Mouse (Mus musculus): ENCODE data around the gene Gm11983. TPM values are rescaled to one million over a fixed set of nuclear protein-coding genes. Genes with fewer than 3 reads are reported as not detected.
"Not testable (repeated sequence)": the region's sequence is repeated elsewhere in the genome, so short reads cannot be mapped to it uniquely, and the experiment has no call there.

The Gm11983 gene
- polyA plus RNA-seq, 1 experiment = not detected

DNA sequence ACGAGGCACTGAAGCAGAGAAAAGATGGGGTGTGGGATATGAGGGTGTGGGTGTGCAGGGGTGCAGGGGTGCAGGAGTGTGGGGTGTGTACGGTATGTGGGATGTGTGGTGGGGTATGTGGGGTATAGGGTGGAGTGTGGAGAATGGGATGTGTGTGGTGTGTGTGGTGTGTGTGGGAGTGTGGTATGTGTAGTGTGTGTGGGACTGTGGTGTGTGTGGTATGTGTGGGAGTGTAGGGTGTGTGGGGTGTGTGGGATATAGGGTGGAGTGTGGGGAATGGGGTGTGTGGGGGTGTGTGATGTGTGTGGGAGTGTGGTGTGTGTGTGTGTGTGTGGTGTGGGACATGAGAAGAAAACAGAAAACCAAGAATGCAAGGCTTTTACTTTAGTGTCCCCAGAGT lies 14.3 kb downstream of the Gm11983 start:
- no peaks in the 10 kb centered on the region for H3K4me1 ChIP-seq (ENCODE audit: control insufficient read depth, insufficient read depth, low read length)
- WGBS = 88% methylated on average over 2 of the region's 2 CpGs
- H3K4me3 ChIP-seq (ENCODE audit: insufficient read depth, low read depth, low read length) = no peak overlapping the region
- TF ChIP-seq POLR2A (IDR thresholded peaks at IDR 0.05; ENCODE audit: insufficient read depth, low read depth, low read length) (no peak), CTCF (IDR thresholded peaks at IDR 0.05; ENCODE audit: insufficient read depth, low read depth, low read length) (no peak)
- H3K27ac ChIP-seq (ENCODE audit: insufficient read depth, low read depth, low read length) = no peak overlapping the region

- WGBS = 93% methylated on average over 4 of the region's 4 CpGs
- TF ChIP-seq POLR2A (IDR thresholded peaks at IDR 0.05; ENCODE audit: insufficient read depth, low read depth, low read length) = no peak
- TF ChIP-seq CTCF (IDR thresholded peaks at IDR 0.05; ENCODE audit: insufficient read depth, low read depth, low read length) = no peak
- H3K27ac ChIP-seq (ENCODE audit: insufficient read depth, low read depth, low read length) = no peak overlapping the region
- no peak overlapping the region for H3K4me3 ChIP-seq (ENCODE audit: insufficient read depth, low read depth, low read length)
- no peaks in the 10 kb centered on the region for H3K4me1 ChIP-seq (ENCODE audit: control insufficient read depth, insufficient read depth, low read length)
Observed at GRCm38 (mm10) chr11:6814486-6814885, 23.0 kb downstream of the Gm11983 start.

DNA sequence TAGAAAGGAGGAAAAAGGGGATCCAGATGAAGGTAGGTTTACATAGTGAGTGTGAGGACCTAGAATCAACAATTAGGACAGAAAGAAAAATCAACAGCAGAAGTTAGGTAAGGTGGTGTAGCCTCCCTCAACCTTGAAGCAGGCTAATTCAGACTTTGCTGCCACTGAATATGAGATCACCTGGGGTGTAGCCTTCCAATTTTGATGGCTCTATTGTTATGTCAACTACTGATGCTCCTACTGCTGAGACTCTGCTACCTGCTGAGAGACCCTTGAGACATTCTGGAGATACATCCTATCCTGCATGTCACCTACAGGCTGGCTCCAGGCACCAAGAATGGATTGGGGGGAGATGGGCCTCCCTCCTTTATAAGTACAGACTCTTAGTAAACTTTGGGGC lies 34.6 kb downstream of the Gm11983 start:
- H3K27ac ChIP-seq (ENCODE audit: insufficient read depth, low read depth, low read length); H3K4me3 ChIP-seq (ENCODE audit: insufficient read depth, low read depth, low read length); H3K4me1 ChIP-seq (ENCODE audit: control insufficient read depth, insufficient read depth, low read length): not testable (repeated sequence)

DNA sequence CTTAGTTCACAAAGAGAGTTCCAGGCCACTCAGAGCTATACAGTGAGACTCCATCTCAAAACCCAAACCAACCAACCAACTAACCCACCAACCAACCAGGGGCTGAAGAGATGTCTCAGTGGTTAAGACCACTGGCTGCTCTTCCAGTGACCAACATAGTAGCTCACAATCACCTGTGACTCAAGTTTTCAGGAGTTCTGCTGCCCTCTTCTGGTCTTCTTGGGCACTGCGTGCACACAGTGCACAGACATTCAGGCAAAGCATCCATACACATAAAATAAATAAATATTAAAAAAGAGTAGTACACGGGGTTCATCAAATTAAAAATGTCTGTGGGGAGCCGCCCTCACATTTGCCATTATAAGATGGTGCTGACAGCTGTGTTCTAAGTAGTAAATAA lies 46.8 kb downstream of the Gm11983 start:
- no peak overlapping the region for H3K4me3 ChIP-seq (ENCODE audit: insufficient read depth, low read depth, low read length)
- 93% methylated on average over 3 of the region's 3 CpGs for WGBS
- H3K4me1 ChIP-seq (ENCODE audit: control insufficient read depth, insufficient read depth, low read length) = no peaks in the 10 kb centered on the region
- TF ChIP-seq POLR2A (IDR thresholded peaks at IDR 0.05; ENCODE audit: insufficient read depth, low read depth, low read length) = no peak
- no peak for TF ChIP-seq CTCF (IDR thresholded peaks at IDR 0.05; ENCODE audit: insufficient read depth, low read depth, low read length)
- H3K27ac ChIP-seq (ENCODE audit: insufficient read depth, low read depth, low read length) = no peak overlapping the region

Other genes with a start within 250 kb of the Gm11983 start
- gene Nacad, start 231.6 kb downstream of the Gm11983 start, polyA plus RNA-seq (2012; ENCODE audit: insufficient read depth, insufficient read length, low replicate concordance, missing spikeins) = not detected in 2 replicates
- not detected in 2 replicates for gene Tbrg4, start 211.6 kb downstream of the Gm11983 start, polyA plus RNA-seq (2012; ENCODE audit: insufficient read depth, insufficient read length, low replicate concordance, missing spikeins)
- gene Wap, start 199.0 kb downstream of the Gm11983 start, polyA plus RNA-seq (2012; ENCODE audit: insufficient read depth, insufficient read length, low replicate concordance, missing spikeins) = not detected in 2 replicates
- gene Ramp3, start 179.1 kb downstream of the Gm11983 start, polyA plus RNA-seq (2012; ENCODE audit: insufficient read depth, insufficient read length, low replicate concordance, missing spikeins) = not detected in 2 replicates
- not detected in 2 replicates for gene Adcy1, start 225.8 kb upstream of the Gm11983 start, polyA plus RNA-seq (2012; ENCODE audit: insufficient read depth, insufficient read length, low replicate concordance, missing spikeins)